Mouse (Mus musculus) left cerebral cortex, postnatal 10 days (tissue): ENCODE data around the gene Trim80. TPM values are rescaled to one million over a fixed set of nuclear protein-coding genes. Genes with fewer than 3 reads are reported as not detected.

Source experiments
- DNase-seq, 2 experiments: peaks; one replicate each; pipeline ENCODE4 v3.0.0; 2021 to 2022; ENCODE audit warnings: low spot score in 2 of 2, mixed read lengths in 1 of 2; ENCODE audit errors: extremely low spot score in 1 of 2
- intact Hi-C: fragments of 180-260 bp; cut with DNase I; formaldehyde crosslinking; loops from one replicate; pipeline ENCODE4 v1.15.1; 2025
- total RNA-seq, 2 experiments: library from RNA; stranded (reverse); gene quantifications; 2 replicates each; pipeline ENCODE4 v1.2.3; 2021

Trim80 gene
- total RNA-seq: under 1 TPM in 1 of 2 experiments, not detected in 1; 0.24 TPM

GRCm38 (mm10) chr11:115439906-115440595 lies at the start of gene Trim80:
TSS of gene Trim80 (plus strand) at chr11:115440545.
- intact Hi-C loops: no loop called here
- no peak for DNase-seq

DNA sequence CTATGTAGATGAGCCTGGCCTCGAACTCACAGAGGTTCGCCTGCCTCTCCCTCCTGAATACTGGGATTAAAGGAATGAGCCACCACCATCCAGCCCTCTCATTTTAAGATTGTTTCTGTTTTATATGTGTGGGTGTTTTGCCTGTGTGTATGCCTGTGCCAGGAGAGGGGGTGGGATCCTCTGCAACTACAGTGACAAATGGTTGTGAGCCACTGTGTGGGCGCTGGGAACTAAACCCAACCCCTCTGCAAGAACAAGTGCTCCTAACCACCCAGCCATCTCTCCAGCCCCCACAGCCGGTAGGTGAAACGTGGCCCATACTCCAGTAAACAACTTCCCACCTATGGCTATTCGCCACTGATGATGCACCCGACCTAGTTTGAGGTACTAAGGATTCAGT lies 49.0 kb upstream of the Trim80 start:
- intact Hi-C loops: no loop called here
- DNase-seq: no peak

GRCm38 (mm10) chr11:115393721-115394325 lies 46.5 kb upstream of the Trim80 start:
- no peak for DNase-seq
- intact Hi-C loops: no loop called here

DNA sequence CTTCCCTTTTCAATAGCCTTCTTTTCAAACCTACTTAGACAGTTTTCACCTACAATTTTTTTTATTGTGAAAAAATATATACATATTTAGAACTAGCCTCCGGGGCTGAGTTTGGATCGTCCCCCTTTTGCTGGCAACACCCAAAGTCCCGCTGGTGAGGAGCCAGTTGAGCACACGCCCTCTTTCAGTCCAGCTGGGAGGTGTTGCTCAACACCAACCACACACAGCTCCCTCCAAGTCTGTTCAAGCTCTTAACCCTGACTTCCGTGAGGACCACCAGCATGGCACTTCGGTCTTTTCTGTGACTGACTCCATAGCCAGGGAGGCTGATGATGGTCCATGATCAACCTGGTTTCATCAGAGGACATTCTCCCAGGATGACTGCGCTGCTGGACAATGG lies 42.3 kb upstream of the Trim80 start:
- intact Hi-C loops: no loop called here
- DNase-seq: no peak

- intact Hi-C loops: no loop called here
- DNase-seq: no peak
Observed at GRCm38 (mm10) chr11:115400126-115400525, 40.2 kb upstream of the Trim80 start.

DNA sequence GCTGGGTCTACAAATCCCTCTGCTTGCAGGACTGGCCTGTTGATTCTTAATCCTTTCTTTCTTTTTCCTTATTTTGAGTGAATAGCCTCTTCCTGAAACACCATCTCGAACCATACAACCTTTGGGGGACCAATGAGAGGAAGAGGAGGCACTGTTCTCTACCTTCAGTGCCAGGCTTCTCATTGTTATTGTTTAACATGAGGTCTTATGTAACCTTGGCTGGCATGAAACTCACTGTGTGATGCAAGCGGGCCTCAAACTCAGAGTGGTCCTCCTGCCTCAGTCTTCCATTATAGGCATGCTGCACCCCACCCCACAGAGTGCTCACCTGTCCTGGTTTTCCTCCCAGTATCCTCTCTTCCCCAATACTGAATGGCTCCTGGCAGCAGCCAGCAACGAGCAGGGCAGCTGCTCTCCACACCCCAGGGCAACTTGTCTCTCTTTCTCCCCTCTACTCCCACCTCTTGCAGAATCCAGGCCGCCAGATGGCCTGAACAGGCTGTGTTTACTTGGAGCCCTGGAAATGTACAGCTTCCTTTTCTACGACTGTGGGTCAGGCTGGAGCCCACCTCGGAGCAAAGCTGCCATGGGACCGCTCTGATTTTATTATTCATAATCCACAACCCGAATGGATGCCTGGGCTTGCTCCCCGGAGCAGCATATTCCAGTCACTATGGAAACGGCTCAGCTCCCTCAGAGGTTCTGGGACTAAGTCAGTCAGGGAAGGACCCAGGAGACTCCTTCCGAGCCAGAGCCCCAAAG lies 39.5 kb upstream of the Trim80 start:
- intact Hi-C loops: no loop called here
- DNase-seq: peak in 1 of 2 experiments; percentile 28

GRCm38 (mm10) chr11:115403338-115404124 lies 36.8 kb upstream of the Trim80 start, which contains the start of gene Mrpl58:
TSS of gene Mrpl58 (plus strand) at chr11:115403752.
- DNase-seq: peak; percentile 80 to 91

GRCm38 (mm10) chr11:115405723-115406122 lies 34.6 kb upstream of the Trim80 start:
- intact Hi-C loops: no loop called here
- peak in 1 of 2 experiments; percentile 20 for DNase-seq

More at GRCm38 (mm10) chr11:115403338-115404124, 36.8 kb upstream of the Trim80 start, which contains the start of gene Mrpl58:
- intact Hi-C loops: no loop called here

DNA sequence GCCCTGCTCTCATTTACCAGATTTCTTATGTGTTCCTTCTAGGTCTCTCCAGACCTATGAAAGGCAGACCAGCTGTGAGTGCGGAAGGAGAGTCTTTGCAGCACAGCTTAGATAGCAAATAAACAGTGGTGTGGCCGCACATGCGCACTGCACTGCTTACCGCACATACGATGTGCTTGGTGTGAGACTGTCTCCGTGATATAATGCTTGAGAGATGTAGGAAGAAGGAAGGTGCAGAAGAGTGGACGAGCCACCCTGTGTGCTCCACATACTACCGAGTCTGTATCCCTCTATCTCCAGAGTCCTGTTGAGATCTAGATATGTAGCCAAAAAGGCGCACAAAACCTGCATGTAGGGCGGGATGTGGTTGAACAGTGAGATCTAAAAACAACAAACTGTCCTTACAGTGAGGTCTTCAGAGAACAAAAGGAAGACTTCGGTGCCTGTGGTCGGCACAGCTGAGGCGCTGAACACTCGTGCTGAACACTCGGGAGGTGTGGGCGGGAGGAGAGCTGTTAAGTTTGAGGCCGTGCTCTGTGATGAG lies 33.4 kb upstream of the Trim80 start:
- no peak for DNase-seq
- intact Hi-C loops: no loop called here

DNA sequence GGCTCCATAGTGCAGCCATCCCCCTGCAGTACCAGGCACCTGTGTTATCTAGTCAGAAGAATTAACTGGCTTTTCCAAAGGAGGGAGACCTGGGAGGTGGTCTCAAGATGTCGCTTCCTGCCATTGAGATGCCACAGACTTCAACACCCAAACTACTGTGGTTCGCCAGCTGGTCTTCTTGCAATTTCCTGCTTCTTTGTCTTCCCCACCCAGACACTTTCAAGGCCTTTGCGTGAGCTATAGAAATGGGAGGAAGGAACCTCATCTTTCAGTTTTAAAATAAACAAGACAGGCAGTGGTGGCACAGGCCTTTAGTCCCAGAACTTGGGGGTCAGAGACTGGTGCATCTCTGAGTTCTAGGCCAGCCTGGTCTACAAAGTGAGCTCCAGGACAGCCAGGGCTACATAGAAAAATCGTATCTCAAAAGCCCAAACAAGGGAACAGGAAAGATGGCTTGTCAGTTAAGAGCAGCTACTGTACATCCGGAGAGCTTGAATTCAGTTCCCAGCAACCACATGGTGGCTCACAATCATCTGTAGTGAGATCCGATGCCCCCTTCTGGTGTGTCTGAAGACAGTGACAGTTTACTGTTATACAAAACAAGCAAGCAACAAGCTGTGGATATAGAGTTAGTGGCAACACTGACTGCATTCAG lies 32.0 kb upstream of the Trim80 start:
- no peak for DNase-seq
- intact Hi-C loops: no loop called here

- intact Hi-C loops: no loop called here
- DNase-seq: no peak
Observed at GRCm38 (mm10) chr11:115409556-115409955, 30.8 kb upstream of the Trim80 start.

- peak; percentile 95 to 97 for DNase-seq
- intact Hi-C loops: loop anchor here (2.0 kb wide), 1 partner anchor 55 kb away; the partner anchor contains the start of gene Armc7
Observed at GRCm38 (mm10) chr11:115419531-115420237, 20.7 kb upstream of the Trim80 start, which contains the start of the genes Atp5h and Kctd2. TSS of gene Atp5h (minus strand) at chr11:115419962. TSS of gene Kctd2 (plus strand) at chr11:115420128.

GRCm38 (mm10) chr11:115420336-115421190 lies 19.8 kb upstream of the Trim80 start:
- intact Hi-C loops: loop anchor here (2.0 kb wide), 1 partner anchor 54 kb away; the partner anchor contains the start of gene Armc7
- DNase-seq: peak; percentile 30 to 81

DNA sequence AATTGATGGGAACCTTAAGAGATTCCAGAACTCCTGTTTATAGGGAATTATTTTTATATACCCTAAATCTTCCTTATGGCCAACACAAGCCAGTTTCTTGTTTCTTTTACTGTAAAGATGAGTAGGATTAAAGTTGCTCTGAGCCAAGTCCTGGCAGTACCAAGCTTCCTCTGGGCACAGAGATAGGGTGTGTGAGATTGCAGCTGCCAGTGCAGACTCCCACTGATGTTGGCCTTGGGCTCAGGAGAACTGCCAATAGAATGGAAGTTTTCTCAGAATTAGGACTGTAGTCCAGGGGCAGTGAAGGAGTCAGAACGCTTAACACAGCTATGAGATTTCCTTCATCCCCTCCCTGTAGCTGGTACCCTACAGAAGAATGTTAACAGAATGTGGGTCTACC lies 19.0 kb upstream of the Trim80 start:
- no peak for DNase-seq
- intact Hi-C loops: loop anchor here (2.0 kb wide), 1 partner anchor 53 kb away; the partner anchor contains the start of gene Armc7

- no peak for DNase-seq
- intact Hi-C loops: loop anchor here (2.0 kb wide), 1 partner anchor 53 kb away; the partner anchor contains the start of gene Armc7
Observed at GRCm38 (mm10) chr11:115421972-115422371, 18.4 kb upstream of the Trim80 start.

DNA sequence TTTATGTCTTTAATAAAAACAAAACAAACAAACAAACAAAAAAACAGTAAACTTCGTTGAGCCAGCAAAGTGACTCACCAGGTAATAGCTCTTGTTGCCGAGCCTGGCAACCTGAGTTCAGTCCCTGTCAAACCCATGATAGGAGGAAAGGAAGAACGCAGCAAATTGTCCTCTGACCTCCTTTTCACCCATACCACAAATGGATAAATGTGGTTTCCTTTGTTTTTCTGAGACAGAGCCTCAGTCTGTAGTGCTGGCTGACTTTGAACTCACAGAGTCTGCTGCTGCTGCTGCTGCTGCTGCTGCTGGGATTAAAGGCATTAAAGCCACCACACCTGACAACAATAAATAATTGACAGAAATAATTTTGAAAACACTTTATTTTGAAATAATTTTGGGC lies 17.3 kb upstream of the Trim80 start:
- intact Hi-C loops: no loop called here
- no peak for DNase-seq
